Mouse (Mus musculus): Measurements from ENCODE around the gene Sirt7.
"Not testable (repeated sequence)": the region's sequence is repeated elsewhere in the genome, so short reads cannot be mapped to it uniquely, and the experiment has no call there.

Sirt7 gene

GRCm38 (mm10) chr11:120588531-120588930 lies 36.5 kb downstream of the Sirt7 start:
- in situ Hi-C loops (cut with MseI, MboI) = no loop called here

GRCm38 (mm10) chr11:120583937-120584336 lies 41.1 kb downstream of the Sirt7 start:
- in situ Hi-C loops (cut with MseI, MboI) = no loop called here

- in situ Hi-C loops (cut with MseI, MboI) = not testable (repeated sequence)
Measured at GRCm38 (mm10) chr11:120582982-120583293, 42.1 kb downstream of the Sirt7 start.

GRCm38 (mm10) chr11:120582268-120582981 lies 42.6 kb downstream of the Sirt7 start:
- in situ Hi-C loops (cut with MseI, MboI) = no loop called here

GRCm38 (mm10) chr11:120581490-120582267 lies 43.4 kb downstream of the Sirt7 start, which contains the start of gene Arhgdia:
Gene Arhgdia (minus strand): TSS chr11:120581624.
- in situ Hi-C loops (cut with MseI, MboI) = no loop called here

GRCm38 (mm10) chr11:120580871-120581331 lies 44.1 kb downstream of the Sirt7 start:
- in situ Hi-C loops (cut with MseI, MboI) = no loop called here

- in situ Hi-C loops (cut with MseI, MboI) = no loop called here
Measured at GRCm38 (mm10) chr11:120580190-120580589, 44.9 kb downstream of the Sirt7 start.

GRCm38 (mm10) chr11:120579316-120580107 lies 45.5 kb downstream of the Sirt7 start:
- in situ Hi-C loops (cut with MseI, MboI) = no loop called here

GRCm38 (mm10) chr11:120578694-120579243 lies 46.3 kb downstream of the Sirt7 start:
- in situ Hi-C loops (cut with MseI, MboI) = no loop called here

- in situ Hi-C loops (cut with MseI, MboI) = no loop called here
Measured at GRCm38 (mm10) chr11:120578024-120578693, 46.9 kb downstream of the Sirt7 start.

- in situ Hi-C loops (cut with MseI, MboI) = no loop called here
Measured at GRCm38 (mm10) chr11:120577211-120578023, 47.6 kb downstream of the Sirt7 start.

- in situ Hi-C loops (cut with MseI, MboI) = no loop called here
Measured at GRCm38 (mm10) chr11:120576365-120576981, 48.6 kb downstream of the Sirt7 start.

GRCm38 (mm10) chr11:120575940-120576339 lies 49.1 kb downstream of the Sirt7 start:
- in situ Hi-C loops (cut with MseI, MboI) = no loop called here

- in situ Hi-C loops (cut with MseI, MboI) = no loop called here
Measured at GRCm38 (mm10) chr11:120575046-120575445, 50.0 kb downstream of the Sirt7 start.

GRCm38 (mm10) chr11:120574278-120574600 lies 50.8 kb downstream of the Sirt7 start:
- in situ Hi-C loops (cut with MseI, MboI) = no loop called here

GRCm38 (mm10) chr11:120573585-120574277 lies 51.3 kb downstream of the Sirt7 start:
- in situ Hi-C loops (cut with MseI, MboI) = no loop called here

GRCm38 (mm10) chr11:120572752-120573584 lies 52.1 kb downstream of the Sirt7 start, which contains the start of gene P4hb:
Gene P4hb (minus strand): TSS chr11:120573253.
- in situ Hi-C loops (cut with MseI, MboI) = no loop called here

- in situ Hi-C loops (cut with MseI, MboI) = no loop called here
Measured at GRCm38 (mm10) chr11:120572417-120572751, 52.7 kb downstream of the Sirt7 start.

Data from mouse trophoblast stem cell (cell line).